Mouse (Mus musculus): ENCODE measurements around the gene Dgkg.

GRCm38 (mm10) chr16:22655223-22655622, 1.8 kb downstream of the Dgkg start:
- TF ChIP-seq CTCF (IDR thresholded peaks at IDR 0.05; ENCODE audit: insufficient read depth, low read depth, low read length) = no peak
- TF ChIP-seq POLR2A (IDR thresholded peaks at IDR 0.05; ENCODE audit: insufficient read depth, low read depth, low read length) = no peak

Data from olfactory bulb, adult 2 months (tissue).